Mouse (Mus musculus): ENCODE data around the gene Kazn.

Kazn gene

DNA sequence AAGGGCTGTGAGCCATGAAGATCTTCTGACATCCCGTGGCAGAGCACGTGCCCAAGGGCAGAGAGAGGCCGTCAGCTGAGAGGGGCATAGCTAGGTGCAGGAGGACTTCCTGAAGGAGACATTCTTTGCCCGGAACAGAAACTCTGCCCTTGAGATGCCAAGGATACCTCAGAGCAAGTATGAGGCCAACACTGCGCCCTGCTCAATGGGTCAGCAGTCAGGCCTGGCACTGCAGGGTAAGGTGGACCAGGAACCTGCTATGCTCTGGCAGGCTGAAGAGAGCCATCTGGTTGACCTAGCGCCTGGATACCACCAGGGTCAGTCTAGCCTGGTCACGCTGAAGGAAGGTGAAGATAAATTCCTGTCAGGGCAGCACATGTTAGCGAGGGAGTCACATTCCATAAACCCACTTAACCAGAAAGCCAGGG, 46.0 kb downstream of the Kazn start:
- no peak for DNase-seq (ENCODE audit: low spot score)

DNA sequence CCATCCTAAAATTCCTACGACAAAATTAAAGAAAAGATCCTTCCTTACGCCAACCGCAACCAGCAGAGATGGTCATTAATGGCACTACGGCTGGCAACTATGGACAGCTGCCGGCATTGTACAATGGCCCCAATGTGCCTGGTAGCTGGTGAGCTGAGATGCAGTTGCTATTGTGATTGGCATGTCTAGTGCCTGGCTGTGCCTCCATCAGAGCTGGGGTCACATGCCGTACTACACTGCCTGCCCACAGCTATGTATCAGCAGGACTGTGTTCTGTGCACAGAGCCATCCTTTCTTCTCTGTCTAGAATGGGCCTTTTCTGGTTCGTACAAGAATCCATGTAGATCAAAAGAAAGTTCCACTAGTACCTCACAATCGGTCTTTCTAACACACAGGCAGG, 49.2 kb downstream of the Kazn start:
- DNase-seq (ENCODE audit: low spot score) = no peak

DNA sequence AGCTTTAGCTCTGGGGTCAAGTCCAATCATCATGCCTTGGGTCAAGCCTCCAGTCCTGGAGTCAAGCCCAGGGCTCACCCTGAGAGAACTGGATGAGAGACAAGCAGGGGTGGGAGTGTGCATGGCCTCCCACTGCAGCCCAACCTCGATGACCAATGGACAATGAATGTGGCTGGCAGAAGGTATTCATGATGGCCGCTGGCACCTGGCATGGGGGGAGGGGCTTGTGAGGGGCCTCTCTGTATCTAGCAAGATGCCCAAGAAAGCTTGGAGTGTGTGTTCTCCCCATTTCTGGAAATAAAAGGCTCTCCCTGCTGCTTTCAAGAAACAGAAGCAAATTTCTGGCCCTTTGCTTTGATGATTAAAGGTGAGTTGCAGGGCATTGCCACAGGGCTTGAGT, 50.7 kb downstream of the Kazn start:
- no peak for DNase-seq (ENCODE audit: low spot score)

DNA sequence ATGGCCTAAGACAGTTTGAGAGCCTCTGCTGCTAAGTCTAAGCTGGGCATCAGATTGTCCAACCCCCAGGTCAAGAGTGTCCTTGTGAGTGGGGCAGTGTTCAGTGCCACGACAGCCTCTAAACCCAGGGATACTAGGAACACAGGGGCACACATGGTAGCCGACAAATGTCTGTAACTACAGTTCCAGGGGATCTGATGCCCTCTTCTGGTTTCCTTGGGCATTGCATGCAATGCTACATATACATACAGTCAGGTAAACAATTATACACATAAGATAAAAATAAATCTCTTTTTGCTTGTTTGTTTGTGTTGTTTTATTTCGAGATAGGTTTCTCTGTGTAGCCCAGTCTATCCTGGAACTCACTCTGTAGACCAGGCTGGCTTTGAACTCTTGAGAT, 53.0 kb downstream of the Kazn start:
- no peak for DNase-seq (ENCODE audit: low spot score)

DNA sequence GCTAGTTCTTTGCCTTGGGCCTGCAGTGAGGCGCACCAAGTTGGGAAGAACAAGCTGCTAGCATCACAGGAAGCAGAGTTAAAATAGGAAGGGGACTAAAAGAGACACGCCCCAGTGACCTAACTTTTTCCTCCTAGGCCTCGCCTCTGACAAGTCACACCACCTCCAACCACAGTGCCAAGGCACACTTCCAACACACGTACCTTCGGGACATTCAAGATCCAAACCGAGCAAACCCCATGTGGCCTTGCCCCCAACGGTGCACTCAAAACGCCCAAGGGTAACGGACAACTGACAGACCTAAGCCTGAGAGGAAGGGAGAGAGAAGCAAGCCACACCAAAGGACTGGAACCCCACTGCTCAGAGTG, 53.7 kb downstream of the Kazn start:
- DNase-seq (ENCODE audit: low spot score) = no peak

DNA sequence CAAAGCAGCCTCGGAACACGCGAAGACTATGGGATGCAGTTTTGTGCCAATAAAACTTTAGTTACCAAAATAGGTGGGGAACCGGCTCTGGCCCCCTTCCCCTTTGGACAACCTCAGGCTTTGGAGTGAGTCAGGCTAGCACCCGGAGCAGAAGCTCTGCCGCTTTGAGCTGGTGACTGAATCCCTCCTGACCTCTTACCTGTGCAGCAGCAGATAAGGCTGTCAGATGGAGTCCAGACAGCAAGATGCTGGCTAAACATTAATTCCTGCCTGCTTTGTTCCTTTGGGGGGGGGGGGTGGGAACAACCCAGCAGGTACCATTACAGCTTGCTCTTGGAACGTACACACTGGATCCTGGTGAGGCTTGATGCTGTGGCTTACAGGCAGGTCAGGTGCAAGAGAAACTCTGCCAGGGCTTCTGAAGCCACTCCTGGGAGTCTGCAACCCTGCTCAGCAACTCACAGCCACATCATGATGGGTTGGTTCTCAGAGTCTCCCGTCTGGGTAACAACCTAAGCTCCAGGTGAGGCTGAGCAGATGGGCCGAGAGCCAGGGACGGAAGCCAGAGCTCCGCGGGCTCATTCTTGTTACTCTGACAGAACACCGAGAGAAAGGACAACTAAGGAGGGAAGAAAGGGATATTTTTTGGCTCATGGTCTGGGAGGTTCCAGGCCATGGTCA, 54.2 kb downstream of the Kazn start:
- no peak for DNase-seq (ENCODE audit: low spot score)

DNA sequence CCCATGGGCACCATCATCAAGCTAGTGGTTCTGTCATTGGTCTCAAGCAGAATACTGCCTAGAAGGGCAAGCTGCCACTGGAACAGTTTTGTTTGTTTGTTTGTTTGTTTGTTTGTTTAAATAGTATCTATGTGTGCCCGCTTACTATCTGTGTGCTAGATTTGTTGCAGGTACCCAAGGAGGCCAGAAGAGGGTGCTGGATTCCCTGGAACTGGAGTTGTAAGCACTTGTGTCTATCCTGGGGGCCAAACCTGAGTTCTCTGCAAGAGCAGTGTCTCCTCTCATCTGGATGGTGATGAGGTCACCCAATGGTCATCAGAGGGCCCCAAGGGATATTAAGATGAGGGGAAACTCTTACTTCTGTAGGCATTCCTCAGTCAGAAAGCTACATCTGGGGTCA, 55.6 kb downstream of the Kazn start:
- no peak for DNase-seq (ENCODE audit: low spot score)

DNA sequence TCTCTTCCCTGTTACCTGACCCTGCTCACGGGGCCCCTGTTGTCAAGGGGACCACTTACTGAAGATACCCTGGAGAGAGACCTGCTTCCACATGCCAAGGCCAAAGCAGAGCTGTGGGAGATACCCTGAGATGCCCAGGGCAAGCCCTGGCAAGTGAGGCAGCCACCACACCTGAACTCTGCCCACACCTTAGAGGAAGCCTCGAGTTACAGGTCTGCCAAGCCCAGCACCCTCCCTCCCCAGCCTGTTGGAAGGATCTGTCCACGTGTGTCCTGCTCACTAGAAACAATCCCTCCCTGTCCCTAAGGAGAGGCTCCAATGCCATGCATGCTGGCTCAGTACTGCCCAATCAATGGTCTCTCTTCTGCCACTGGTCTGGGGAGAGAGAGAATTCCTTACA, 56.2 kb downstream of the Kazn start:
- no peak for DNase-seq (ENCODE audit: low spot score)

DNA sequence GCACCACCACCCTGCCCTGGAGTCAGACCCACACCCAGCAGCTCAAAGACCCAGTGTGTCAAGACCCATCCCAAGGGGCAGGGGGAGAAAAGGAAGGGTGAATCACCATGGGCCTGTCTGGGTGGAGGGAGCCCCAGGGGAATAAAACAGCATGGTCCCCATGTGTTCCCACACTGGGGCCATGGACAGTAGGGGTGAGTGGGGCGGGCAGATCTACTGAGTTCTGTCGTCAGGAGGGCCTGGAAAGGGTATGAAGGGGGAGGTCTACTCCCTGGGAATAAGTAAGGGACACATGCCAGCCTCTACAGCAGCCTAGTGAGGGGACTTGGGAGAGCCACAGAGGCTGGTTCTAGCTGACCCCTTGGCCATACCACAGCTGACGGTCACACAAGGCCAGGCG, 57.6 kb downstream of the Kazn start:
- no peak for DNase-seq (ENCODE audit: low spot score)

DNA sequence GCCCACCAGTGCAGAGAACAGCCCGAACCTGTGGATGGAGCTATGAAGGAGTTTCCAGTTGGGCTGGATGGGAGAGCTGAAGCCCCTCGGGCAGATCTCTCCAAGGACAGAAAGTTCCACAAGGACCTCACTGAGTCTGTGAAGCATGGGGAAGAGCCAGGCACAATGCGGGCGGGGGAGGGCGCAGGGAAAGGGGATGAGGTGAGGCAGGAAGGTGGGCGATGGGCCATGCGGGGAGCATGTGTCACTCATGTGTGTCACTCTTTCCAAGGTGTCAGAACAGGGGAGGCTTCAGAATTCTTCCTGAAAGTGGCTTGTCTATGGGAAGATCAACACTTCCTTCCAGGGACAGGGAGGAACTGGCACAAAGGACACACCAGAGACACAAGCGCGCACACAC, 58.3 kb downstream of the Kazn start:
- DNase-seq (ENCODE audit: low spot score) = no peak

DNA sequence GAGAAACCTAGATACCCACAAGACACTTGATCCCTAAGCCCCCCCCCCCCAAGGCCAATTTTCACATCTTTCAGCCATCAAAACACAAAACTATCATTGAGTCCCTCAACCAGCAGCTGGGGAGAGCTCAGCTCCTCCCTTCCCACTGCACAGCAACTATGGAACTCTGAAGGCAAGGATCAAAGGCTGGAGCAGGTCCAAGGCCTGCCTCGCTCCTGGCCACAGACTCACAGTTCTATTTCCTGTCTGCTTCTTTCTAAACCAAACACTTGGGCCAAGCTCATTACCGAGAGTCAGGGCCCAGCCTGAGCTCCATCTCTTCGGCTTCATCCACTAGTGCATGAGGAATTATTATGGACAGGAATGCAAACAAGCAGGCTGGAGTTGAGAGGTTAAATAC, 58.9 kb downstream of the Kazn start:
- no peak for DNase-seq (ENCODE audit: low spot score)

DNA sequence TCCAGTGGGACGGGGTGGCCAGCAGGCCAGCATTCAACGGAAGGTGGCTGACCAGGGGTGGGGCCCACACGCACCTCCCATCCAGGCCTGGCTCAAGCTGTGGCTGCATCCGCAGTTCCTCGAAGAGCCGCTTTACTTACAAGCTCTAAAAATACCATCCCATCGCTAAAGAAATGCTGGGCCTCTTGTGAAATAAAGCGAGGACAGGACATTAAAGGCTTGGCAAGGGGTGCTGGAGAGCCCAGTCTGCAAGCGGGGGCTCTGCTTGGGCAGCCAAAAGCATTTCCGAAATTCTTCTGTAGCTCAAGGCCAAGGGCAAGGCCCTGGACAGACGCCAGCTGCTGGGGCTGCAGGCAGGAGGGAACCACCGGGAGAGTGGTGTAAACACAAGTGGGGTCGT, 59.7 kb downstream of the Kazn start:
- DNase-seq (ENCODE audit: low spot score) = no peak

DNA sequence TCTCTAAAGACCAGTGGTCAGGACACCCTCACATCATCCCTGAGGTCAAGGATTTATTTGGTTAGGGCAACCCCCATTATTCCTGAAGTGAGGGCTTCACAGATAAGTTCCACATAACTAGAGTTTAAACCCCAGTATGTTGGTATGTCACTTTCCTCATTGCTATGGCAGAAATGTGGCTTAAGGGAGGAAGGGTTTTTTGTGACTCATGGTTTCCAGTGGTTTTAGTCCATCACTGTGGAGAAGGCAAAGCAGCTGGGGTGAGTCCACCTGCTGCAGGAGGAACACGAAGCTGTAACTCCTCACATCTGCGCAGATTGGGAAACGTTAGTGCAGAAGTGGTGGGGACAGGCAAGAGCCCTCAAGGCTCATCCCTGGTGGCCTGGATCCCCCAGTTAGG, 62.5 kb downstream of the Kazn start:
- no peak for DNase-seq (ENCODE audit: low spot score)

DNA sequence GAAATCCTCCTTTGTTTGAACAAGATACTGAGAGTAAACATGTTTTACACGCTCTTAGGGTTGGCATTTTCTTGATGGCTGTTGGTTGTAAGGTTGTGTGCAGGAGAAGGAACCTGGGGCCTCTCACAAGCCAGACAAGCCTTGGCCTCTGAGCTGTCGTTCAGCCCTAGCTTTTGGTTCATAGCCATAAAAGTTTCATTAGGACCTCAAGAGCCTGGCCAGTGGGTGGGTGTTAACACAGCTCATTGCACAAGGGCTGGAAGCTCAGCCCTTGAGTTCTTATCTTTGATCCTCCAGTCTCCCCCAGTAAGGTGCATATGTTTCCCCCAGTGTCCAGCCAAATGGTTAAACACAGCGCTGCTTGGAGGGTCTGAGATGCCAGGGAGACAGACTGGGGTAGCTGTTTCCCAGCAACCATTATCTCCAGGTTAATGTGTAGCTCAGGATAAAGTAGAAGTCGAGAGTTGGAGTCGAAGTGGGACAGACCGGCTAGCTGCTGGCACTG, 65.2 kb downstream of the Kazn start:
- no peak for DNase-seq (ENCODE audit: low spot score)

DNA sequence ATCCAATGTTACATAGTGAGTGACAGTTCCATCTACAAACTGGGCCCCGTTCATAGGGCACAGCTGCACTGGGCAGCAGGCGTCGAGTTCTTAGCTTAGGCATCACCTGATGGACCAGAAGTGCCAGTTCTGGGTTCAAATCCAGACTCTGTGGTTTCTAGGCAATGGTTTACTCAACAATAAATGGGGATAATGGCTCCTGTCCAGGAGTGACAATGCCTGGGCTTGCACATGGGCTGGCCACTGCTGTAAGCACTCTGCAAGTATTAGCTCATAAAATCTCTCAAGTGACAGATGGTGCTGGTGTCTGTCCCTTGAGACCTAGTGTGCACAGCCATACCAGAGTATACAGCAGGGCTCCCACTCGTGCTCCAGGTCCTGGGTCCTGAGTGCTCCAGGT, 66.3 kb downstream of the Kazn start:
- no peak for DNase-seq (ENCODE audit: low spot score)

DNA sequence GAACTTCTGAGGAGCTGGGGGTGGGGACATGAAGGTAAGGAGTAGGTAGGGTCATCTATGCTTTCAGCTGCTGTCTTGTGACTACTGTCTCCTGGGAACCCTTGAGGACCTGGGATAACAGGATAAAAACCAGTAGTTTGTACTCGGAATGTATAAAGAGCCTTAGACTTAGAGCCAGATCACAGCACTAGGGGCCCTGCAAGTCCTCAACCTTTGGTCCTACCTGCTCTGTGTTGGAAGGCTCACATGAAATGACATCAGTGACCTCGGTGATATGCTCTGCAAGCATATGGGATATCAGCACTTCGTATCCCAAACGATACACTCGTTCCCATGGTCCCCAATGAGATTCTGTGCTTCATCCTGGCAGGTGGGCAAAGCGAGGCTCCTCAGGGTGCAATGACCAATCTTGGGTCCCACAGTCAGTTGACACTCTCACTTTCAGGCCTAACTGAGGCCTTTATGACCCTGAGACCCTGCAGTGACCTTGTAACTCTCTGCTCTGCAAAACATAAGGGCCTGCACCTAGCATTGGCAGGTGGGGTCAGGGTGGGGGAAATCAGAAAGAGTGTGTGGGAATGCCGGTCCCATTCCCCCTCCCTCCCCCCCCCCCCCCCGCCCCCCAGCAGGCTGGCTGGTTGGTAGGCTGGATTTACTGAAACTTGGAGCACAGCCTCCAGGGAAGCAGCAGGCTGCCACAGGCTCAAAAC, 67.3 kb downstream of the Kazn start:
- DNase-seq (ENCODE audit: low spot score) = no peak

DNA sequence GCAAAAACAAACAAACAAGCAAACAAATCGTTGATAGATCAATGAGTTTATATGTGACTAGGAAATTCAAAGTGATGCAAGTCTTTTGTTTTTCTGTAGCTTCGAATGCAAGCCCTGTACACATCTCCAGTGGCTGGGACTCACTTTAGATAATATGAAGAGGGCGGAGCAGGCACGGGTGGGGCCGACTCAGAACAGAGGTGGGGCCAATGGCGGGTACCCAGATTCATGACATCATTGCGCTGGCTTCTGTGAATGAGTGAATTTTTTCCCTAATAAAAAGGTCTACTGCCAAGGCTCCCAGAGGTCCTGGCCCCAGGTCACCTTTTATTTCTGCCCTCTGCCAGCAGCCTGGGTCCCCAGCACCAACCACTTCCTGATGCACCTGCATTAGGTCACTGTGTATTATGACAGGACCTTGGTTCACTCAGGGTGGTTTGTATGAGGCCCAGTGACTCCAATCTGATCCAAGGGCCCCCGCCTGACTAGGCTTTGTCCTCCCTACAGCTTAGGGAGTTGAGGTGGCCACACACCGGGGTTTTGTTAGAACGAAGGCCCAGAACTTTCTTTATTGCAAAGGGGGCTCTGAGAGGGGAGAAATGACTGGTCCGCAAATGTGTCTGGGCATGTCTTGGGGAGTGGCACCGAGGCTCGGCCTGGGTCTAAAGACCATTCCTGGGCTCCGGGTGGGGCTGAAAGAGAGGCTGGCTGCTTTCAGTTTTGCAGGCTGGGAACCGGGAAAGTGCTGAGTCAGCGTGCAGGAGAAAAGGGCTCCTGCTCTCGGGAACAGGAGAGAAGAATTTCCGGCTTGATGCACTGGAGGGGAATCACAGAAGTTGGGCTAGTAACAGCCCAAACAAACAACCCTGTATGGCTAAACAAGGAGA, 68.1 kb downstream of the Kazn start:
- DNase-seq (ENCODE audit: low spot score) = no peak

DNA sequence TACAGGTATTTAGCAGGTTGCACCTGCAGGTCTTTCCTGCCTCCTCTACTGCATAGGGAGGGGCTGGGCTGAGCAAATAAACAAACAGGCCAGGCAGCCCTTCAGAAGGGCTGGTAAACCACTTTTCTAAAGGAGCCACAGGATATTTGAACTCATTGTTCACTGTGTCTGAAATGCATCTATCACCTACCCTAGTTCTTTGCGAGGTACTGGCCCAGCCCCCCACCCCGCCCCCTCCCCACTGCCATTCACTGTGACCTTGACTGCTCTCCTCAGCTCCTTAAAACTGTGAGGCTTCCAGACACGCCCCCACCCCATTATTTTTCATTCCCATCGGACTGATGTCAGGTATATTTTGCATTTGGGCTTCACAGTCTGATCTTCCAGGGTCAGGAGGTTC, 69.6 kb downstream of the Kazn start:
- no peak for DNase-seq (ENCODE audit: low spot score)

DNA sequence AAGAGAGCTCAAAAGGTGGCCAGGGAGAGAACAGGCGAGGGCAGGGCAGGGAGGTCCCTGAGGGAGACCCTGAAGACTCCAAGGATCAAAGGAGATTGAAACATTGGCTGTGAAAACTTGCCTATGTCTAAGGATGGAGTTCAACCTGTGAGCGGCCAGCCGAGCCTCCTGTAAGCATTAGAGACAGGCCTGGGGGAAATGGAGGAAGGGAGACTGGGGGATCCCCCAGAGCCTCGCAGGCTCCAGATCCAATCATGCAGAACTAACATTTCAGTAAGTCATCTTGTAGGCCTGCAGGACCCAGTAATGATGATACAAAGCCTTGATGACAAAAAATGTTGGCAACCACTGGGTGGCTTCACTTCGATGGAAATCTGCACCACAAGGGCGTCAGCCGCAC, 70.8 kb downstream of the Kazn start:
- DNase-seq (ENCODE audit: low spot score) = no peak

DNA sequence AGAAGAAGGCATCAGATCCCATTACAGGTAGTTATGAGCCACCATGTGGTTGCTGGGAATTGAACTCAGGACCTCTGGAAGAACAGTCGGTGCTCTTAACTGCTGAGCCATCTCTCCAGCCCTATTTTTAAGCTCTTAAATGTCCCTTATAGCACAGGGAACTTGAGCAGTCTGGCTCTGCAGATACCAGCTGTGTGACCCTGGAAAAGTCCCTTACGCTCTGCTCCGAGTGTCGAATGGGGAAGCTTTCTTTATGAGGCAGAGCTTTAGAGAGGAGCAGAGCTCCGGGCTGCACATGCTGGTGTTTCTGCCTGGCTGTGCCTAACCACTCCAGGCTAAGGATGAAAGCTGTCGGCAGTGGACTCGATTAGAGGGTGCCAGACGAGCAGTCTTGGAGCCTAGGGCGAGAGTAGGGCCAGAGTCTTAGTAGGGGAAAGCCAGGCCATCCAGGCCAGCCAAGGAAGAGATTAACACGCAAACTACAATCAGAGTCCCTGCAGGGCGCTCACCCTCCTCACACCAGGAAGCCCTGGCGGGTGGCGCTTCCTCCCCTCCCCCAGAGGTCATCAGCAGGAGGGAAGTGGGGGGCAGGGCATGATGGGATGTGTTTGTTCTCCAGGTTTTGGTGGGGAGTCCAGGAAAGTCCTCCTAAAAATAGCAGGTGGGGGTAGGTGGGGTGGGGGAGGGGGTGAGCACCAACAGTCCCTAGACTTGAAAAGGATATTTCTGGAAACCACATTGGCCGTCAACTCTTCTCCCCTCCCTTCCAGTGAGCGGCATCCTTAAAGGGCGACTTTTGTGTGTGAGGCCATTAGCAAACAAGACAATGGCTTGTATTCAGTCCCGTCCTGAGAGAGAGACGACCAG, 73.1 kb downstream of the Kazn start:
- DNase-seq (ENCODE audit: low spot score) = no peak

DNA sequence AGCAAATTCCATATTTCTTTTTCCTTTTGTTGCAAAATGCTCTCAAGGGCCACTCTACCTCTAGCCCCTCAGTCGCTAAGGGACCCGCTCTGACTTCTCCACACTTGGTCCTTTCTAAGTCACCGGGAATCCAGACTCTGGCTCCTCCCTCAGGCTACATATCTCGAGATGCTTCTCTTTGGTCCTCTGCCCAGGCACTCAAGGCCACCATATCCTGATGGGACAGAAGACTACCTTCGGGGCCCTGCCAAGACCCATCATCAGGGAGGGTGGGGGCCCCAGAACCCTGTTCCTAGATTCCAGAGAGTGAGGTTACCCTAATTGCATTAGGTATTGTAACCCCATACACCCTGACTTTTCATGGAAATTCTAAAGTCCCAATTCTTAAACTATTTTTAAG, 73.8 kb downstream of the Kazn start:
- DNase-seq (ENCODE audit: low spot score) = no peak

DNA sequence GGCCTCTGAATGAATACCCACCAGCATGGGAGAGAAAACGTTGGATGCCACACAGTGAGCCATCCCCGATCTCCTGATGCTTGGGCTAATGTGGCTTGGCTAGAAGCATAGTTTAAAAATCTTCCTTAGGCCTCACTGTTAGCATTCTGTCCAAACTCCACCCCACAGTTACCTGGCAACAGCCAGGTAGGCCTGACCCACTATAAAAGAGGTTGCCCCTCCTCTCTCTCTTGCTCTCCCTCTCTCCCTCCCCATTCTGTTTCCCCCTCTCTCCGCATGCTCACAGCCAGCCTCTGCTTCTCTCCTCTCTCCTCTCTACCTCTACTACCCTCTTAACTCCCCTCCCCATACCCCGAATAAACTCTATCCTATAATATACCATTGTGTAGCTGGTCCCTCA, 74.8 kb downstream of the Kazn start:
- DNase-seq (ENCODE audit: low spot score) = no peak
